Mouse (Mus musculus) liver, embryonic 15.5 days (tissue): ENCODE data around the gene Ube4b. TPM values are rescaled to one million over a fixed set of nuclear protein-coding genes. Genes with fewer than 3 reads are reported as not detected.

Experiments
- ATAC-seq: fragments of 200-750 bp; cut with Nextera tagmentation; 2 replicates; pipeline ENCODE4 v1.8.0; 2017; ENCODE audit warnings: moderate number of reproducible peaks, mild to moderate bottlenecking, moderate library complexity; ENCODE audit not compliant: insufficient read depth
- H3K27ac ChIP-seq: fragments of 300-500 bp; sonication (generic); replicated peaks from 2 replicates; pipeline ENCODE4 v1.5.1; 2015; ENCODE audit warnings: mild to moderate bottlenecking, inconsistent platforms
- H3K27me3 ChIP-seq: fragments of 300-500 bp; sonication (generic); 2 replicates; pipeline ENCODE4 v1.6.1; 2015; ENCODE audit warnings: mild to moderate bottlenecking, inconsistent platforms
- H3K36me3 ChIP-seq: fragments of 300-500 bp; sonication (generic); replicated peaks from 2 replicates; pipeline ENCODE4 v1.6.1; 2015; ENCODE audit warnings: moderate library complexity, mild to moderate bottlenecking, inconsistent platforms
- H3K4me1 ChIP-seq: fragments of 300-500 bp; sonication (generic); replicated peaks from 2 replicates; pipeline ENCODE4 v1.6.1; 2015; ENCODE audit warnings: inconsistent platforms
- H3K4me2 ChIP-seq: fragments of 300-500 bp; sonication (generic); 2 replicates; pipeline ENCODE4 v1.6.1; 2015; ENCODE audit warnings: moderate library complexity, mild to moderate bottlenecking, inconsistent platforms
- H3K4me3 ChIP-seq: fragments of 300-500 bp; sonication (generic); replicated peaks from 2 replicates; pipeline ENCODE4 v1.5.1; 2015; ENCODE audit warnings: mild to moderate bottlenecking, inconsistent platforms
- H3K9ac ChIP-seq: fragments of 300-500 bp; sonication (generic); 2 replicates; pipeline ENCODE4 v1.6.1; 2015; ENCODE audit warnings: moderate library complexity, mild to moderate bottlenecking, inconsistent platforms
- H3K9me3 ChIP-seq: fragments of 300-500 bp; sonication (generic); replicated peaks from 2 replicates; pipeline ENCODE4 v1.6.1; 2016; ENCODE audit warnings: inconsistent platforms
- WGBS: fragments of 180-500 bp; shearing (Covaris S2); methylation state at CpG from one replicate; pipeline ENCODE4 v1.1.7; 2015; ENCODE audit warnings: mixed read lengths; ENCODE audit not compliant: insufficient replicate concordance; 5-methylcytosine and 5-hydroxymethylcytosine counted together
- polyA plus RNA-seq: library from polyadenylated mRNA; unstranded; fragments of >200 nt; fragmentation: Nextera tagmentation; extraction: Ambion mirVana; gene quantifications from 2 replicates; pipeline ENCODE4 v1.2.1, GENCODE M21; 2015

Gene Ube4b
- polyA plus RNA-seq, 1 experiment from 2014 or later = 10.2 TPM

DNA sequence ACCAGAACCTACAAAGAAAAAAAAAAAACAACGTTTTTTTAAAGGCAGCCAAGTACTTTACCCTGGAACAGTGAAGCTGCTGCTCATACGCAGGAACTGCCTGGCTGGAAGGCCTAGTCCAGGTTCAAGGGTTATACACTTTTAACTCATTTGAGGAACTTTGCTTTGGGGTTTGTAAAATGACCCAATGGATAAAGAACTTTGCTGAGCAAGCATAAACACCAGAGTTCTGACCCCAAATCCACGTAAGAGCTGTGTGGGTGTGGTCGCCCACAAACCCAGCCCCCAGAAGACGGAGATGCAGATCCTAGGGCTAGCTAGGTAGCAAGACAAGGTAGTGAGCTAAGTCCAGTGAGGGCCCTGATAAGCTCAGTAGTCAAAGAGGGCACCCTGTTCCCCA lies 19.1 kb downstream of the Ube4b start:
- 50% methylated on average over 5 of the region's 5 CpGs for WGBS
- no peaks in the 10 kb centered on the region for H3K27me3 ChIP-seq
- no peak overlapping the region for H3K4me3 ChIP-seq
- no peak overlapping the region for H3K27ac ChIP-seq
- peaks cover 11% of the 10 kb centered on the region; the same call in 1 of the 2 replicates for H3K36me3 ChIP-seq
- peaks cover 50% of the 10 kb centered on the region for H3K4me1 ChIP-seq
- no peaks in the 10 kb centered on the region for H3K9me3 ChIP-seq
- no peak overlapping the region for H3K9ac ChIP-seq
- no peak for ATAC-seq
- no peak overlapping the region for H3K4me2 ChIP-seq

DNA sequence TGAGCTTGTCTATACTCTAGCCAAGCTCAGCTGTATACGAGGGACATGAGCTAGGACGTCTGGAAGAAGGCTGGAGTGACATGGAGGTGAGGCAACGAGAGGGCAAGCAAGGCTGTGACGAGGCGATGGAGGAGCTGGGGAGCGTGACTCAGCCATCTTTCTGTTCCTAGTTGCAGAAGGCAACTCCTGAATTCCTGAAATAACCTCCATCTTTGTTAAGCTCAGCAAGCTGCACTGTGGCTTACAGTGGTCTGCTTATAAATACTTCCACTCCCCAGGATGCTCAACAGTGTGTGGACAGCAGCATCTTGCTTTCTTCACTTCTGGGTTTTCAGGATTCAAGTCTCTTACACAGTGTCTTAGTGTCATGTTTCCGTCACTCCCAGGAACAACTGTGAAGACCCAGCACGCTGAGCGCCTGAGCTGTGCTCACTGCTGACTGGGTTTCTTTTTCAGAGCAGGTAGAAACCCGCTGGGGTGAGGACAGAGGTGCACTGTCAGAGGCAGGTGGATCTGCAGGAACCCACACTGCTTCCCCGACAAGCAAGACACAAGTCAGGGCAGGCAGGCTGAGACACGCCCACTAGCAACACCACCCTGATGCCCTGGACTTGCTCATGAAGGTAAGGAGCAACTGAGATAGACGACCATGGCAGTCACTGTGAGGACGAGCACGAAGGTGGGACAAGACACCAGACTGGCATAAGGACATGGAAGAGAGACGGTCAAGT lies 20.7 kb downstream of the Ube4b start:
- 76% methylated on average over 16 of the region's 16 CpGs for WGBS
- Histone ChIP-seq H3K9me3 (no peaks in the 10 kb centered on the region), H3K4me1 (peaks cover 51% of the 10 kb centered on the region), H3K36me3 (no peaks in the 10 kb centered on the region; the same call in 1 of the 2 replicates), H3K9ac (no peak overlapping the region), H3K4me2 (no peak overlapping the region), H3K27me3 (no peaks in the 10 kb centered on the region), H3K4me3 (no peak overlapping the region), H3K27ac (no peak overlapping the region)
- no peak for ATAC-seq

DNA sequence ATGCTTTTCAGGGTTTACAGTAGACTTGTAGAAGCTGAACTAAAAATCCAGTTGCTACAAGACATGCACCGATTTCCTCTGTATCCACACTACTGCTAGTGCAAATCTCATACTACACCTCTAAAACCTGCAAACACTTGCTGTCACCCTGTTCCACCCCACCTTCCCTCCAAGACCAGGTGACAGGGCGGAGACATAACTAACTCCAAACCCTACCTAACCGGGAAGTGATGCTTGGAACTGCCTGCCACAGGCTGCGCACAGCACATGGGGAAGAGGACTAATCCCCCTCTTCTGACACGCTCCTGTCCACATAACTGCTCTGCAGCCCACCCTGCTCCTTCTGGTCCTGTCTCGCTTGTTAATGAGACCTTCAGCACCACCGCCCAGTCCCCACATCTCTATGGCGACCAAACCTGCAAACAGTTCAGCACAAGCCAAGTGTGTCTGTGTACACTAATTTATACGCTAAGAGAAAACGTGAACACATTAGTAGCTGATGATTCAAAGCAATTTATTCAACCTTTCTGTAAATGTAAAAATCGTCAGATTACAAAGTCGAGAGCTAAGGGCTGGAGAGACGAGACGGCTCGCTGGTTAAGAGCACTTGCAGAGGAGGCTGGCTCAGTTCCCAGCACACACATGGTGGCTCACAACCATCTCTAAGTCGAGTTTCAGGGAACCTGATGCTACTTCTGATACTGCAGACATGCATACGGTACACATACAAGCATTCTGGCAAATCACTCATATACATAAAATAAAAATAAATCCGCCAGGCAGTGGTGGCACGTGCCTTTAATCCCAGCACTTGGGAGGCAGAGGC lies 21.7 kb downstream of the Ube4b start:
- Histone ChIP-seq H3K4me2 (no peak overlapping the region), H3K9me3 (no peaks in the 10 kb centered on the region), H3K4me3 (no peak overlapping the region), H3K4me1 (peaks cover 58% of the 10 kb centered on the region), H3K27ac (no peak overlapping the region), H3K27me3 (no peaks in the 10 kb centered on the region), H3K36me3 (no peaks in the 10 kb centered on the region), H3K9ac (no peak overlapping the region)
- ATAC-seq = no peak
- 75% methylated on average over 19 of the region's 19 CpGs for WGBS

DNA sequence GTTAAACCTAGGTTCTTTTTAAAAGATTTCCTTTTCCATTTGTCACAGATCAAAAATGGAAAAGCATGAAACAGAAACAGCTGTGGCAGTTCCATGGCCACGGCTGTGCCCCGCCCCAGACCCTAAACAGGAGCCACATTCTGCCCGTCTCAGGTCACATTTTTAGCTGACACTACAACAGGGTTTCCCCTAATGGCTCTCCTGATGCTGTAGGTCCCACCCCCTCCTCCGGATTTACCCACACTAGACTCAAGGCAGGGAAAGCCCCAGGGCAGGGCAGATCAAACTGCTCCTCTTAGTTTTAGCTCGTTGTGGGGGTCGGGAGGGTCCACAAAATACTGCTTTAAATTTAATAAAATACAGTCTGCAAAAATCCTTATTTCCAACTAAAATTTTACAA lies 23.5 kb downstream of the Ube4b start:
- Histone ChIP-seq H3K4me2 (no peak overlapping the region), H3K4me1 (peaks cover 66% of the 10 kb centered on the region), H3K36me3 (peaks cover 7% of the 10 kb centered on the region), H3K9me3 (no peaks in the 10 kb centered on the region), H3K27ac (no peak overlapping the region), H3K27me3 (no peaks in the 10 kb centered on the region), H3K9ac (no peak overlapping the region), H3K4me3 (no peak overlapping the region)
- 46% methylated on average over 6 of the region's 6 CpGs for WGBS
- ATAC-seq = no peak

DNA sequence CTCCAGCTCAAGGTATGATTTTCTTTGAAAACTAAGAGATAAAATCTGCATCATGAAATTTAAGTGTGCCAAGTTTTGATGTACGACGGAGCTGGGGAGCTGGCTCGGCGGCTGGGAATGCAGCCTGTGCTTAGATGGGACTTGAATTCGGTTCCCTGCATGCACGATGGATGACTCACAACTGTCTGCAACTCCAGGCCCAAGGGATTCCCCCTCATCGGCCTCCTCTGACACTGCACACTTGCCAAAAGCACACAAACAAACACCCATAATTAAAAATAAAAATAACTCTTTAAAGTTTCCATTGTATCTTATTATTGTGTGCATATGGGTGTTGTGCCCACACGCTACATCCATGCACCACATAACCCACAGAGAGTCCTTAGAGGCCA lies 25.0 kb downstream of the Ube4b start:
- WGBS = 85% methylated on average over 8 of the region's 8 CpGs
- peaks cover 14% of the 10 kb centered on the region for H3K36me3 ChIP-seq
- no peak overlapping the region for H3K4me2 ChIP-seq
- no peak overlapping the region for H3K27ac ChIP-seq
- H3K27me3 ChIP-seq = no peaks in the 10 kb centered on the region
- no peak overlapping the region for H3K4me3 ChIP-seq
- ATAC-seq = no peak
- H3K9me3 ChIP-seq = no peaks in the 10 kb centered on the region
- peaks cover 59% of the 10 kb centered on the region for H3K4me1 ChIP-seq
- H3K9ac ChIP-seq = no peak overlapping the region

DNA sequence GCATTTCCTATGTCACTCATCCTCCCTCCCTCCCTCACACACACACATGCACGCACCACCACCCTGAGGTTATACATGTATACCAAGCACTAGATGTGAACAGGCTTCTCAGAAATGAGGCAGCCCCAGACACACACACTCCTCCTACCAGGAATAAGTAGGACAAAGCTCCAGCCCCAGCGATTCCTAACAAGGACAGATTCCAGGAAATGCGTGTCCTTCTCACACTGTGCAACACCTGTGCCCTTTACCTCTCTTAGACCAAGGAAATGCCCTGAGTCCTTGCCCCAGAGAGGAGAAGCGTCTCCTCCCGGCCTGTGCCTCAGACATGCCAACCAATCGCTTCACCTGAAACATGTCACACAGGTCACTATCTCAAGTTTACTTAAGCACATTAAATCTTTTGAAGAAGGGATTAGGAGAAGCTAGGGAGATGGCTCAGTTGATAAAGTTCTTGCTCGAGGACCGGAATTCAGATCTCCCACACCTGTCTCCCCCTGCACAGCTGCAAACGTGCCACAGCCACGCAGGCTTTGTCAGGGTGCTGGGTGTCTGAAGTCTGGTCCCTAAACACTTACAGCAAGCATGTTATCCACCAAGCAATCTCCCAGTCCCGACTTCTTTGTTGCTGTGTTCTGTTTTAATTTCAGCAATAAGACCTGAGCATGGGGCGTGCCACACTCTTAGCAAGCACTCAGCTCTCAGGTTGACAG lies 25.5 kb downstream of the Ube4b start:
- 68% methylated on average over 12 of the region's 12 CpGs for WGBS
- Histone ChIP-seq H3K36me3 (peaks cover 14% of the 10 kb centered on the region), H3K4me3 (no peak overlapping the region), H3K27me3 (no peaks in the 10 kb centered on the region), H3K9me3 (no peaks in the 10 kb centered on the region), H3K4me2 (no peak overlapping the region), H3K27ac (no peak overlapping the region), H3K9ac (no peak overlapping the region), H3K4me1 (peaks cover 55% of the 10 kb centered on the region)
- ATAC-seq = no peak

DNA sequence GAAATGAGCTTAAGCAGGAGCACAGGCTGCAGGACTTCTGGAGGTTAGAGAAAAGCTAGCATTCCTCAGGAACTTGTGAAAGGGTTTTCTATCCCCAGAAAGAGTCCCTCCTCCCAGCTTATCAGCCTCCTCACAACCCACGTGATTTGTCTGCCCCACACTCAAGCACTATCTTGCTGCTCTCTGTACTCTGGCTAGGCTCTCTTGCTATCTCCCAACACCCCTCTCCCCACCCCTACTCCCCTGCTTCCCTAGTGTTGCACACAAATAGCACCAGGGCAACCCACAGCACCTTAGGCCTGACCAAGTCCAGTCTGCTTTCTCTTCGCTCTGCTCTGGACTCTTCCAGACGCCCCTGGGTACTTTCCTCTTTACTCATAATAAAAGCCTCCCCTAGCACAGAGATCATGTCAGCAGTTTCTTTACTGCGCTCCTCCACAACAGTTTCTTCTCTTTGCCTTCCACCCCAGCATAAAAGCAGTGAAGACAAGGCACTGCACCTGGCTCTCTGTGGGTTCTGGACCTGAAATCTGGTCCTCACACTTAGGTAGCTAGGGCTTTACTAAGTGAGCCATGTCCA lies 27.1 kb downstream of the Ube4b start:
- peaks cover 57% of the 10 kb centered on the region for H3K4me1 ChIP-seq
- ATAC-seq = peak; percentile 82
- H3K4me2 ChIP-seq = peak overlapping the region; percentile 35; the same call in 1 of the 2 replicates
- no peak overlapping the region for H3K4me3 ChIP-seq
- peak overlapping the region; percentile 49 for H3K27ac ChIP-seq
- no peaks in the 10 kb centered on the region for H3K9me3 ChIP-seq
- 33% methylated on average over 4 of the region's 4 CpGs for WGBS
- H3K9ac ChIP-seq = no peak overlapping the region
- H3K36me3 ChIP-seq = peaks cover 14% of the 10 kb centered on the region
- no peaks in the 10 kb centered on the region for H3K27me3 ChIP-seq

DNA sequence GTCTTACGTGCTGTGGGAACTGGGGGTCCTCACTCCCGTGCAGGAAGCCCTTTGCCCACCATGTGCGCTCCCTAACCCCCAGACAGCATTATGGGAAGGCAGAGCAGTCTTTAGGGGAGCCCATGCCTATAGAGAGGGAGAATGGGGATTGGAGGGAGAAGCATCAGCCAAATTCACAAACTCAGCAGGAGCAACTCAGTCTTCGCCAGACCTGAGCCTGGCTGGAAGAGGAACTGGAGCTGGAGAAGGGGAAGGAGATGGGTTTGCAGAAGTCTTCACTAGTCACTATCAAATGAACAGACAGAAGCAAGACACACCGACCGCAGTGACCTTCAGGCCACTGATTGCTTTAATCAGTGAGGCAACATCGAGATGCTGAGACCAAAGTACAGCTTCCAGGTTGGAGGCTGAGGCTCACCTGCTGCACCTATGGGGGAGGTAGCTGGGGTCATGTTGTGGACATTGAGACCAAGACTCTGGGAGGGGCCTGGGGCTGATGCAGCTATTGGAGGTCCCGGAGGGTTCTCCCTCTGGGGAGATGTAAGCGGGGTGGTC lies 28.3 kb downstream of the Ube4b start:
- ATAC-seq = no peak

DNA sequence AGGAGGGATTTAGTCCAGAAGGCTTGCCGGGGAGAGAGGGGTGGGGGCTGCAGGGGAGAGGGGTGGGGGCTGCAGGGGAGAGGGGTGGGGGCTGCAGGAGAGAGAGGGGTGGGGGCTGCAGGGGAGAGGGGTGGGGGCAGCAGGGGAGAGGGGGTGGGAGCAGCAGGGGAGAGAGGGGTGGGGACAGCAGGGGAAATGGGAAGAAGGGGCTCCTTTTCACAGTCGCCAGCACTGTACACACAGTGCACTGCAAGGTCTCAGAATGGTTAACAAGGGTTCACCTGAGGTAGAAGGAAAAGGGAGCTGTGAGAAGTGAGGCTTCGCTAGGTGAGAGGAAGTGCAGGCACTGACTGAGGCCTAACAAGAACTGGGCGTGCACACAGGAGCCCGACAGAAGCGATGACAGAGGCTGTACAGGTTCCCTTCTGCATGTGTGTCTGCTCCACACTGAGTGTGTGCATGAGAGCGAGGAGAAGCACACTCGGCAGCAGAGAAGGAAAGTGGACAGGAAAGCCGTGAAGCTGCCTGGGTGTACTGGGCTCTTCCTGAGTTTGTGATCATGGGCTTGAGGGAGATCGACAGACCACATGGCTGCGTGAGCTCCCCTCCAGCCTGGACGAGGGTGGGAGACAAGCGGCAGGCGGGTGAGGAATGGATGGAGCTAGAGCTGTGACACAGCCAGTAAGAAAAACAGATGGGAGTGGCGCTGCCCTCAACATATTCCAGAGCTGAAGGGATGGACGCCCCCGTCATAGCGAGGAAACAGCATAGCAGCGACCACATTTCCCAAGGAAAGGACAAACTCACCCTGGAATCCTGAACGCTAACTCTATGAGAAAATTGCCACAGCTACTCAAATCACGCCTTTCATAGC lies 29.9 kb downstream of the Ube4b start:
- no peak for ATAC-seq
- peaks cover 26% of the 10 kb centered on the region for H3K36me3 ChIP-seq

More for the DNA sequence above, 28.3 kb downstream of the Ube4b start:
- peaks cover 16% of the 10 kb centered on the region for H3K36me3 ChIP-seq
- no peak overlapping the region for H3K4me3 ChIP-seq
- H3K9me3 ChIP-seq = no peaks in the 10 kb centered on the region
- WGBS = 69% methylated on average over 9 of the region's 9 CpGs
- H3K4me2 ChIP-seq = no peak overlapping the region
- H3K9ac ChIP-seq = no peak overlapping the region
- no peak overlapping the region for H3K27ac ChIP-seq
- H3K4me1 ChIP-seq = peaks cover 49% of the 10 kb centered on the region
- no peaks in the 10 kb centered on the region for H3K27me3 ChIP-seq

DNA sequence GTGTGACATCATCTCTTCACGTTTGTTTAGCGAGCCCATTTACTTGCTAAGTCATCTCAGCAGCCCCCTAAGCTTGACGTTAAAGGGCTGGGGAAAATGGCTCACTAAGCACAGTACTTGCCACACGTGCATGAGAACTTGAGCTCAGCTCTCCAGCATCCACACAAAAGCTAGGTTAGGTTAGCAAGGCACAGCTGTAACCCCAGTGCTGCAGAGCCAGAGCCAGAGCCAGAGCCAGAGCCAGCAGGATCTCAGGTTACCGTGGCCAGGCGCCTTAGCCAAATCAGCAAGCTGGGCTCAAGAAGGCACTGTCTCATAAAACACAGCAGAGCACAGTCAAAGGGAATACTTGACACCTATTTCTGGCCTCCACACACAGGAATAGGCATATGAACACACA lies 31.0 kb downstream of the Ube4b start:
- Histone ChIP-seq H3K4me1 (peaks cover 49% of the 10 kb centered on the region), H3K4me3 (no peak overlapping the region), H3K9ac (no peak overlapping the region), H3K9me3 (no peaks in the 10 kb centered on the region), H3K36me3 (peaks cover 35% of the 10 kb centered on the region), H3K27ac (no peak overlapping the region), H3K4me2 (no peak overlapping the region), H3K27me3 (no peaks in the 10 kb centered on the region)
- no peak for ATAC-seq
- WGBS = 73% methylated on average over 6 of the region's 6 CpGs

More for the DNA sequence above, 29.9 kb downstream of the Ube4b start:
- WGBS = 73% methylated on average over 21 of the region's 21 CpGs
- no peak overlapping the region for H3K9ac ChIP-seq
- no peak overlapping the region for H3K4me2 ChIP-seq
- no peak overlapping the region for H3K27ac ChIP-seq
- no peaks in the 10 kb centered on the region for H3K9me3 ChIP-seq
- peaks cover 52% of the 10 kb centered on the region for H3K4me1 ChIP-seq
- H3K4me3 ChIP-seq = no peak overlapping the region
- H3K27me3 ChIP-seq = no peaks in the 10 kb centered on the region
